Mouse (Mus musculus): Measurements from ENCODE around the gene Pcdh9. TPM values are rescaled to one million over a fixed set of nuclear protein-coding genes. Genes with fewer than 3 reads are reported as not detected.

Pcdh9 gene
- polyA plus RNA-seq, 1 experiment from 2014 or later, result 59.7 TPM

DNA sequence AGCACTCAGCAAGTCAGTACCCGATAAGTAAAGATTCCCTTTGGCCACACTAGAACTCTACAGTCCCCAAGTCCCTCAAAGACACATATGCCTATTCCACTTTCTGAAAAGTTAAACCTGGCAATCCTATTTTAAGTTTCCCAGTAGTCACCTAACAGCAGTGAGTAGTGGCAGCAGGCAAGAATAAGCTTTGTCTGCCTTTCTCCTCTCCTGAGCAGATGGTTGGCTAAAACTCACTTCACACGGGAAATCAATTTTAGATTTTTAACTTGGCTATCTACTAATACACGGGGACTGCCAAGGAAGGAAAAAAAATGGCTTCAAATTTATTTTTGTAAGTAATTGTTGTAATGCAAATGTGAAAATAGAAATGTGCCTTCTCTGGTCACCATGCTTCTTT, 763.5 kb downstream of the Pcdh9 start:
- no peaks in the 10 kb centered on the region for H3K27me3 ChIP-seq
- H3K36me3 ChIP-seq, result no peaks in the 10 kb centered on the region
- no peaks in the 10 kb centered on the region for H3K4me1 ChIP-seq
- H3K9ac ChIP-seq, result no peak overlapping the region
- WGBS, result 84% methylated on average over 3 of the region's 3 CpGs
- no peaks in the 10 kb centered on the region for H3K9me3 ChIP-seq
- no peak overlapping the region for H3K4me2 ChIP-seq
- H3K27ac ChIP-seq, result no peak overlapping the region
- H3K4me3 ChIP-seq, result no peak overlapping the region
- no peak for ATAC-seq (ENCODE audit: insufficient number of reproducible peaks, insufficient read depth, low FRiP score, low TSS enrichment, low read depth)

GRCm38 (mm10) chr14:93102755-93103154, 787.7 kb downstream of the Pcdh9 start:
- ATAC-seq (ENCODE audit: insufficient number of reproducible peaks, insufficient read depth, low FRiP score, low TSS enrichment, low read depth), result no peak
- no peaks in the 10 kb centered on the region for H3K9me3 ChIP-seq
- no peak overlapping the region for H3K27ac ChIP-seq
- no peaks in the 10 kb centered on the region for H3K27me3 ChIP-seq
- H3K9ac ChIP-seq, result no peak overlapping the region
- no peak overlapping the region for H3K4me3 ChIP-seq
- no peak overlapping the region for H3K4me2 ChIP-seq
- no peaks in the 10 kb centered on the region for H3K36me3 ChIP-seq
- WGBS, result 68% methylated on average over 2 of the region's 2 CpGs
- H3K4me1 ChIP-seq, result no peaks in the 10 kb centered on the region

GRCm38 (mm10) chr14:93095081-93095480, 795.4 kb downstream of the Pcdh9 start:
- H3K4me1 ChIP-seq, result no peaks in the 10 kb centered on the region
- no peaks in the 10 kb centered on the region for H3K27me3 ChIP-seq
- H3K36me3 ChIP-seq, result no peaks in the 10 kb centered on the region
- WGBS, result 19% methylated on average over 2 of the region's 2 CpGs
- no peak overlapping the region for H3K4me2 ChIP-seq
- no peak overlapping the region for H3K27ac ChIP-seq
- no peak for ATAC-seq (ENCODE audit: insufficient number of reproducible peaks, insufficient read depth, low FRiP score, low TSS enrichment, low read depth)
- no peaks in the 10 kb centered on the region for H3K9me3 ChIP-seq
- no peak overlapping the region for H3K4me3 ChIP-seq
- H3K9ac ChIP-seq, result no peak overlapping the region

DNA sequence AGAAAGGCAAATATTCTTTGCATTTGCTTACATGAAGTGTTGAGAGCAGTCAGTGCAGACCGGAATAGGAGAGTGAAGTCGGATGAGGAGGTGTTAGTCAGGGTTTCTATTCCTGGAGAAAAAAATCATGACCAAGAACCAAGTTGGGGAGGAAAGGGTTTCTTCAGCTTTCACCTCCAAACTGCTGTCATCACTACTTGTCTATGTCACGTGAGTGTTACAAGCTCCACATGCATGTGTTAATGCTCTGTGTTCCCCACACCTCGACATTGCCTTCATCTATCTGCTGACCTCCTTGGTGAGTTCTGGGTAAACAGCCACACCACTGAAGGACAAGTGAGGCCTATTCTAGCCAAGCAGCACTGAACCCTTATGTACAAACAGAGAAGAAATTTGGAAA, 797.7 kb downstream of the Pcdh9 start:
- 85% methylated on average over 4 of the region's 4 CpGs for WGBS
- Histone ChIP-seq H3K27ac (no peak overlapping the region), H3K4me2 (no peak overlapping the region), H3K9ac (no peak overlapping the region), H3K4me3 (no peak overlapping the region), H3K4me1 (no peaks in the 10 kb centered on the region), H3K9me3 (no peaks in the 10 kb centered on the region), H3K27me3 (no peaks in the 10 kb centered on the region), H3K36me3 (no peaks in the 10 kb centered on the region)
- no peak for ATAC-seq (ENCODE audit: insufficient number of reproducible peaks, insufficient read depth, low FRiP score, low TSS enrichment, low read depth)

DNA sequence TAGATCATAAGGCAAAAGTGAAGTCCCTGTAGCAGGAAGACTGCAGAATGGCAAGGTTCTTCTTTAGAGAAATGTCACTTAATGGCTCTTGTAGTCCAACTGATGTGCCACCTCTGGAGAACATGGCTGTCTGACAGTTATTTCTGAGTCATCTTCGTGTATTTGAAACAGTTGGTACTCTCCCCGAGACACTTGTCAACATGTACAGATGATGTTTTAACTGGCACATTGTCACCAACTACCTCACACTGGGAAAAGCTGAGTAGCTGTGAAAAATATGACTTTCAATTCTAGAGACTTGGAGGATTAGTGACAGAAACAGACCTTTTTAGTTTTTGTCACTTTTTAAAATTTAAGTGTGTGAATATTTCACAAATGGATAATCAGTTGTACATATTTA, 804.8 kb downstream of the Pcdh9 start:
- Histone ChIP-seq H3K9me3 (no peaks in the 10 kb centered on the region), H3K27ac (no peak overlapping the region), H3K9ac (no peak overlapping the region), H3K4me1 (no peaks in the 10 kb centered on the region), H3K4me2 (no peak overlapping the region), H3K36me3 (no peaks in the 10 kb centered on the region), H3K4me3 (no peak overlapping the region), H3K27me3 (no peaks in the 10 kb centered on the region)
- WGBS, result 79% methylated on average over 2 of the region's 2 CpGs
- ATAC-seq (ENCODE audit: insufficient number of reproducible peaks, insufficient read depth, low FRiP score, low TSS enrichment, low read depth), result no peak

GRCm38 (mm10) chr14:93083140-93083539, 807.3 kb downstream of the Pcdh9 start:
- no peak overlapping the region for H3K4me3 ChIP-seq
- no peak overlapping the region for H3K27ac ChIP-seq
- H3K4me1 ChIP-seq, result no peaks in the 10 kb centered on the region
- H3K9ac ChIP-seq, result no peak overlapping the region
- 20% methylated on average over 2 of the region's 2 CpGs for WGBS
- no peaks in the 10 kb centered on the region for H3K36me3 ChIP-seq
- H3K27me3 ChIP-seq, result no peaks in the 10 kb centered on the region
- no peak for ATAC-seq (ENCODE audit: insufficient number of reproducible peaks, insufficient read depth, low FRiP score, low TSS enrichment, low read depth)
- H3K9me3 ChIP-seq, result no peaks in the 10 kb centered on the region
- H3K4me2 ChIP-seq, result no peak overlapping the region

DNA sequence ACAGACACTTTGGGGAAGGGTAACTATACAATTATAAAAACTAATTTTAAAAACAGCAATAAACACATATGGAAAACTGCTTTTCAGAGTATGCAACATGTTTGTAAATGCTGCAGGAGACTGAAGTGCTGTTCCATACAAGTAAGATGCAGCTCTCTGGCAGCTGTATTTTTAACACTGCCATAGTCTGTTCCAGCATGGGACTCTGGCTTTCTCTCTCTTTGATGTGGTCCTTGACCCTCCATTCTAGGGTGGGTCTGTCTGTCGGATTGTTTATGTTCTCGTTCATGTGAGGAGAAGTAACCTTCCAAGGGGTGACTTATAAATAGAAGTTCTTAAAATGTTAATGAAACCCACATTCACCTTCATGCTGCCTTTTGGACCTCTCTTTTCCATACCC, 809.6 kb downstream of the Pcdh9 start:
- Histone ChIP-seq H3K4me2 (no peak overlapping the region), H3K4me1 (no peaks in the 10 kb centered on the region), H3K4me3 (no peak overlapping the region), H3K27ac (no peak overlapping the region), H3K36me3 (no peaks in the 10 kb centered on the region), H3K9ac (no peak overlapping the region), H3K9me3 (no peaks in the 10 kb centered on the region), H3K27me3 (no peaks in the 10 kb centered on the region)
- no peak for ATAC-seq (ENCODE audit: insufficient number of reproducible peaks, insufficient read depth, low FRiP score, low TSS enrichment, low read depth)
- 12% methylated on average over 2 of the region's 2 CpGs for WGBS

DNA sequence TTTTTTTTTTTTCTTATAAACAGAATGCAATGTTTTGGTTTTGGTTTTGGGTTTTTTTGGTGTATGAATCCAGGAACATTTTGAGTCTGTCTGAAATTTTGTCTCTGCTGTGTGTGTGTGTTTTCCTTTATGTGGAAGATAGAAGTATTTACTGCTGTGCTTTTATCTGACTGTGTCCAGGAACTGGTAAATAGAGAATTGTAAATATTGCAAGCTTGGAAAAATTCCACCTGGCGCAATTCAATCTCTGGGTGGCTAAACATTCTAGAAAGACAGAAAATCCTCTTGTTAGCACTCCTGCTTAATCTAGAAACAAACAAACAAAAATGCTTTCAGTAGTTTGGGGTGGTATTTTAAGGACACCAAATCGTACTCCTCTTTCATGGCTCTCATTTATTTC, 814.7 kb downstream of the Pcdh9 start:
- no peak overlapping the region for H3K4me3 ChIP-seq
- H3K9me3 ChIP-seq, result no peaks in the 10 kb centered on the region
- no peak overlapping the region for H3K4me2 ChIP-seq
- whole genome bisulfite sequencing, result 62% methylated on average over 2 of the region's 2 CpGs
- no peaks in the 10 kb centered on the region for H3K4me1 ChIP-seq
- H3K27ac ChIP-seq, result no peak overlapping the region
- H3K36me3 ChIP-seq, result no peaks in the 10 kb centered on the region
- no peak overlapping the region for H3K9ac ChIP-seq
- H3K27me3 ChIP-seq, result no peaks in the 10 kb centered on the region
- no peak for ATAC-seq (ENCODE audit: insufficient number of reproducible peaks, insufficient read depth, low FRiP score, low TSS enrichment, low read depth)

GRCm38 (mm10) chr14:93072346-93072745, 818.1 kb downstream of the Pcdh9 start:
- 71% methylated on average over 5 of the region's 5 CpGs for WGBS
- no peaks in the 10 kb centered on the region for H3K27me3 ChIP-seq
- no peak overlapping the region for H3K9ac ChIP-seq
- no peaks in the 10 kb centered on the region for H3K36me3 ChIP-seq
- no peaks in the 10 kb centered on the region for H3K9me3 ChIP-seq
- H3K4me3 ChIP-seq, result no peak overlapping the region
- H3K27ac ChIP-seq, result no peak overlapping the region
- no peak overlapping the region for H3K4me2 ChIP-seq
- ATAC-seq (ENCODE audit: insufficient number of reproducible peaks, insufficient read depth, low FRiP score, low TSS enrichment, low read depth), result no peak
- H3K4me1 ChIP-seq, result peaks cover 6% of the 10 kb centered on the region; the same call in 1 of the 2 replicates

GRCm38 (mm10) chr14:93070140-93070539, 820.3 kb downstream of the Pcdh9 start:
- no peak overlapping the region for H3K9ac ChIP-seq
- 43% methylated on average over 4 of the region's 4 CpGs for WGBS
- H3K4me1 ChIP-seq, result peaks cover 12% of the 10 kb centered on the region
- no peak overlapping the region for H3K4me2 ChIP-seq
- no peaks in the 10 kb centered on the region for H3K36me3 ChIP-seq
- no peaks in the 10 kb centered on the region for H3K27me3 ChIP-seq
- no peak overlapping the region for H3K4me3 ChIP-seq
- no peak for ATAC-seq (ENCODE audit: insufficient number of reproducible peaks, insufficient read depth, low FRiP score, low TSS enrichment, low read depth)
- no peaks in the 10 kb centered on the region for H3K9me3 ChIP-seq
- no peak overlapping the region for H3K27ac ChIP-seq

DNA sequence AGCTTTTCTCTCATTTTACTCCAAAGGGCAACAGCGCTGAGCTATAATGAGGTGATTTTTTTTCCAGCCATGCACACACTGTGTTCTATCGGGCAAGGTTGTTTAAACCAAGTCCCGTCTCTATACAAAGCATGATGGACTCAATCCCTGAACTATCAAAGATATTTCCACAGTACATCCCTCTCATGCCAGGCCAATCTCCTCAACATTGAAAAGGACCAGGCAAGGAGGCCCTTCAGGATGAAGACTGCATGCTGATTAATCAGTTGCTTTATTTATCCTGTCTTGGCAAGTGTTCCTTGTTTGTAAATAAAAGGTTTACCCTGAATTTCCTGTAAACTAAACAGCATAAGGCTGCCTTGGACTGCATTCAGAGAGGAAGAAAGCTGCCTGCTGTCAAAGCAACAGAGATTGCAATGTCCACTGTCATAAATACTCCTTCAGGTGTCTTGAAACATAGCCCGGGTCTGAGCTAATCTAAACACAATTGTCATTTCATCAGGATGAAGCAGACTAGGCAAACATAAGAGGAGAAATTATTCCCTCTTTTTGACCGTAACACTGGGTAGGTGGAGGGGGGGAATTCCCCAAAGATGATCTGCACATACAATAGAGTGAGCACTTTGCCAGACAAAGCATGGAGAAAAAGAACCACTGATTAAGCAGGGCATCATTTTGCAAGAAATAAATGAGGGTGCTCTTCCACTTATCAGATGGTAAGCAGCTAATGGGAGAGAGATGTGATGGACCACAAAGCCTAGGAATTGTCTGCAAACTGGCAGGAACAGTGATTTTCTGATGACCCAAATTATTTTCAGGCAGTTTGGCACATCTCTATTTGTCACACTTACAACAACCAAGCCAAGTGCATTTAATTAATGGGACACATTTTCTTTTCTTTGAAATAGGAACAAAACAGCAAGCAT, 822.8 kb downstream of the Pcdh9 start:
- no peak overlapping the region for H3K27ac ChIP-seq
- H3K4me1 ChIP-seq, result peaks cover 12% of the 10 kb centered on the region
- no peak overlapping the region for H3K9ac ChIP-seq
- no peak overlapping the region for H3K4me3 ChIP-seq
- no peaks in the 10 kb centered on the region for H3K27me3 ChIP-seq
- no peak for ATAC-seq (ENCODE audit: insufficient number of reproducible peaks, insufficient read depth, low FRiP score, low TSS enrichment, low read depth)
- H3K9me3 ChIP-seq, result no peaks in the 10 kb centered on the region
- WGBS, result 64% methylated on average over 5 of the region's 5 CpGs
- 0 out of 2 replicates have a peak overlapping the region, but pooled peaks have one; percentile 7 for H3K4me2 ChIP-seq
- H3K36me3 ChIP-seq, result no peaks in the 10 kb centered on the region

GRCm38 (mm10) chr14:93066732-93067410, 823.6 kb downstream of the Pcdh9 start:
- H3K4me1 ChIP-seq, result peaks cover 15% of the 10 kb centered on the region
- WGBS, result 42% methylated on average over 8 of the region's 8 CpGs
- H3K9me3 ChIP-seq, result no peaks in the 10 kb centered on the region
- ATAC-seq (ENCODE audit: insufficient number of reproducible peaks, insufficient read depth, low FRiP score, low TSS enrichment, low read depth), result no peak
- no peak overlapping the region for H3K4me3 ChIP-seq
- no peaks in the 10 kb centered on the region for H3K27me3 ChIP-seq
- H3K36me3 ChIP-seq, result no peaks in the 10 kb centered on the region
- H3K4me2 ChIP-seq, result 0 out of 2 replicates have a peak overlapping the region, but pooled peaks have one; percentile 7
- H3K27ac ChIP-seq, result no peak overlapping the region
- H3K9ac ChIP-seq, result no peak overlapping the region
